Mouse (Mus musculus) embryonic facial prominence, embryonic 15.5 days (tissue): ENCODE results near the gene Dtnbp1. TPM values are rescaled to one million over a fixed set of nuclear protein-coding genes. Genes with fewer than 3 reads are reported as not detected.

Source experiments
- ATAC-seq: fragments of 200-750 bp; cut with Nextera tagmentation; 2 replicates; pipeline ENCODE4 v1.8.0; 2017; ENCODE audit warnings: low read depth, moderate TSS enrichment; ENCODE audit not compliant: insufficient number of reproducible peaks, low FRiP score, low TSS enrichment
- H3K27ac ChIP-seq: fragments of 300-500 bp; sonication (generic); replicated peaks from 2 replicates; pipeline ENCODE4 v1.5.1; 2015; ENCODE audit warnings: mild to moderate bottlenecking, inconsistent platforms
- H3K27me3 ChIP-seq: fragments of 300-500 bp; sonication (generic); 2 replicates; pipeline ENCODE4 v1.6.1; 2015; ENCODE audit warnings: inconsistent platforms
- H3K36me3 ChIP-seq: fragments of 300-500 bp; sonication (generic); 2 replicates; pipeline ENCODE4 v1.6.1; 2015; ENCODE audit warnings: mild to moderate bottlenecking, inconsistent platforms
- H3K4me1 ChIP-seq: fragments of 300-500 bp; sonication (generic); 2 replicates; pipeline ENCODE4 v1.6.1; 2015; ENCODE audit warnings: inconsistent platforms
- H3K4me2 ChIP-seq: fragments of 300-500 bp; sonication (generic); replicated peaks from 2 replicates; pipeline ENCODE4 v1.6.1; 2015; ENCODE audit warnings: mild to moderate bottlenecking, inconsistent platforms
- H3K4me3 ChIP-seq: fragments of 300-500 bp; sonication (generic); replicated peaks from 2 replicates; pipeline ENCODE4 v1.5.1; 2015; ENCODE audit warnings: mild to moderate bottlenecking, inconsistent platforms
- H3K9ac ChIP-seq: fragments of 300-500 bp; sonication (generic); 2 replicates; pipeline ENCODE4 v1.6.1; 2015; ENCODE audit warnings: inconsistent platforms
- H3K9me3 ChIP-seq: fragments of 300-500 bp; sonication (generic); replicated peaks from 2 replicates; pipeline ENCODE4 v1.6.1; 2016; ENCODE audit warnings: inconsistent platforms
- WGBS: fragments of 180-500 bp; shearing (Covaris S2); methylation state at CpG from one replicate; pipeline ENCODE4 v1.1.7; 2015; 5-methylcytosine and 5-hydroxymethylcytosine counted together
- polyA plus RNA-seq: library from polyadenylated mRNA; unstranded; fragments of >200 nt; fragmentation: Nextera tagmentation; extraction: Ambion mirVana; gene quantifications from 2 replicates; pipeline ENCODE4 v1.2.1, GENCODE M21; 2015

Gene Dtnbp1
- polyA plus RNA-seq, 1 experiment from 2014 or later, result 65.7 TPM

DNA sequence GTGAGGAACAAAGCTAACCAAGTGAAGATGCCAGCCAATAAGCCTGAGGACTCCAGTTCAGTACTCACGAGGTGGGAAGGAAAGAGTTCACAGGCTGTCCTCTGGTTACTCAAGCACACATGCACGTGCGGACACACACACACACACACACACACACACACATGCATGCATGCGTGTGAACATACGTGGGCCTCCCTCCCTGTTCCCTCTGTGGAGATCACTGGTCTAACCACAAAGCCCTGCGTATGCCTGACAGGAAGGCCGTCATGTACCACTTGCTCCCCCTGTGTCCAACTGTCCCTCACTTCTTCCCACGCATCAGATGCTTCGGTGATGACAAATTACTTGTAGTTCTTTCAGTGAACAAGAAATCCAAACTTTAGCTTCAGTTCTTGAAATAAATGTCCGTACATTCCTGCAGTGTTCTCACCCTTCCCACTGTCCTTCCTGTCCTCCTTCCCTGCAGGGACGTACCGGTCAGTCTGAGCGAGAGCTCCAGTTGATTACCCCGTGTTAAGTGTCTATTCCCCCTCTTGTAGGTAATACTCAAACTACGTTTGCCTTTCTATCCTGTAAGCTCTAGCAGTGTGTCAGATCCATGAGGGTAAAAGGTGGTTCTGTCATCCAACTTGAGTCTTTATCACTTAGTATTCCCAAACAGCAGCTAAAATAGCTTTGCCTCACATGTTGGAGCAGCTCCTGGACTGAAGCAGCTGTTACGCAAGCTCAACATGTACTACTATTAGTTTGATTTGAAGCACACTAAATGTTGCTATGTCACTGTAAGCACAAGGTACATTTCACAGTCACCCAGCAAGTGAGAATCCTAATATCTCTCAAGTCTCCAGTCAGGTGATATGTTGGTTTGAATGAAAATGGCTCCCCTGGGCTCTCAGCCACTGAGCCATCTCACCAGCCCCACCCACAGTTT lies 53.4 kb downstream of the Dtnbp1 start:
- Histone ChIP-seq H3K9me3 (no peaks in the 10 kb centered on the region), H3K4me2 (no peak overlapping the region), H3K27ac (no peak overlapping the region), H3K27me3 (no peaks in the 10 kb centered on the region), H3K36me3 (0 out of 2 replicates have a peak, but pooled peaks cover 3% of the 10 kb centered on the region), H3K4me3 (no peak overlapping the region), H3K9ac (no peak overlapping the region), H3K4me1 (peaks cover 17% of the 10 kb centered on the region)
- 85% methylated on average over 16 of the region's 16 CpGs for WGBS
- no peak for ATAC-seq

DNA sequence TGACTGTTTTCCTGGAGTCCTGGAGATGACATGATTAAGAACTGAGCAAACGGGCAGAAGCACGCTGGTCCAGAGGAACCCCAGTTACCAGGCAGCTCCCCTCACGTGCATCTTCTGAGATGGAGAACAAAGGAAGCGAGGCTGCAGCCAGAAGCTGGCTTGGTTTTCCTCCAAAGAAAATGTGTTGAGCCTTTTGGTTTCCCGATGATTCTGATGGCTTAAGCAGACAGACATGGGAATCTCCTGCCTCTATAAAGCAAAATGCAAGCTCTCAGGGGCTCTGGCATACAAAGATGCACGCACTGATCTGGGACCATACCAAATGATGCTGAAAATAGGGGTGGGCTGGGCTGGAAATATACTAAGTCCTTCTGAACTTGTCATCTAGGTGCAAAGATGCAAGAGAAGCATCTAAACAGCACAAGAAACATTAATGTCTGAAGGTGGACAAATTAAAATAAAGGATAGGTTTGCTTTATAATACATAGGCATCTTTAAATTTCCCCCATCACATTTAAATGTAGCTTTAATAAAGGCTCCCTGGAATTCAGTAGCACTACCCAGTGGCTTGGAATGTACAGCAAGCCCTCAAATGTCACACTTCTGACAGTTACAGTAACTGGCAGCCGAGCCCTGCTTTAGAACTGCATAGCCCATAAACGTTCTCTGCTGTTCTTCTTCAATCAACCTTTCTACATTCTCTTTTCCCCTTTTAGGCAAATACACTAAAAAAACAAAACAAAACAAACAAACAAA lies 54.9 kb downstream of the Dtnbp1 start:
- no peaks in the 10 kb centered on the region for H3K27me3 ChIP-seq
- H3K36me3 ChIP-seq, result 0 out of 2 replicates have a peak, but pooled peaks cover 3% of the 10 kb centered on the region
- H3K4me2 ChIP-seq, result 0 out of 2 replicates have a peak overlapping the region, but pooled peaks have one; percentile 8
- no peak overlapping the region; the same call in 1 of the 2 replicates for H3K4me3 ChIP-seq
- peaks cover 13% of the 10 kb centered on the region for H3K4me1 ChIP-seq
- WGBS, result 31% methylated on average over 8 of the region's 8 CpGs
- no peak for ATAC-seq
- H3K9ac ChIP-seq, result no peak overlapping the region
- H3K27ac ChIP-seq, result no peak overlapping the region
- H3K9me3 ChIP-seq, result no peaks in the 10 kb centered on the region

- no peak overlapping the region for H3K9ac ChIP-seq
- no peak overlapping the region for H3K27ac ChIP-seq
- 73% methylated on average over 2 of the region's 2 CpGs for WGBS
- H3K9me3 ChIP-seq, result no peaks in the 10 kb centered on the region
- H3K36me3 ChIP-seq, result 0 out of 2 replicates have a peak, but pooled peaks cover 3% of the 10 kb centered on the region
- H3K4me3 ChIP-seq, result no peak overlapping the region
- no peaks in the 10 kb centered on the region for H3K27me3 ChIP-seq
- no peak for ATAC-seq
- no peak overlapping the region for H3K4me2 ChIP-seq
- peaks cover 22% of the 10 kb centered on the region for H3K4me1 ChIP-seq
Observed at GRCm38 (mm10) chr13:44943618-44944017, 58.3 kb downstream of the Dtnbp1 start.

- peak overlapping the region; percentile 55 for H3K27ac ChIP-seq
- WGBS, result 46% methylated on average over 8 of the region's 8 CpGs
- no peak overlapping the region for H3K4me2 ChIP-seq
- ATAC-seq, result peak; percentile 58; the same call in 1 of the 2 replicates
- H3K4me3 ChIP-seq, result no peak overlapping the region
- peaks cover 14% of the 10 kb centered on the region for H3K4me1 ChIP-seq
- no peaks in the 10 kb centered on the region for H3K9me3 ChIP-seq
- H3K9ac ChIP-seq, result no peak overlapping the region
- H3K27me3 ChIP-seq, result no peaks in the 10 kb centered on the region
- 0 out of 2 replicates have a peak, but pooled peaks cover 3% of the 10 kb centered on the region for H3K36me3 ChIP-seq
Observed at GRCm38 (mm10) chr13:44939326-44940035, 62.5 kb downstream of the Dtnbp1 start.

GRCm38 (mm10) chr13:44937681-44938080 lies 64.3 kb downstream of the Dtnbp1 start:
- ATAC-seq, result no peak
- Histone ChIP-seq H3K4me3 (no peak overlapping the region), H3K27me3 (no peaks in the 10 kb centered on the region), H3K27ac (no peak overlapping the region), H3K36me3 (no peaks in the 10 kb centered on the region), H3K4me1 (peaks cover 24% of the 10 kb centered on the region), H3K4me2 (no peak overlapping the region), H3K9ac (no peak overlapping the region), H3K9me3 (no peaks in the 10 kb centered on the region)
- 82% methylated on average over 3 of the region's 3 CpGs for WGBS

DNA sequence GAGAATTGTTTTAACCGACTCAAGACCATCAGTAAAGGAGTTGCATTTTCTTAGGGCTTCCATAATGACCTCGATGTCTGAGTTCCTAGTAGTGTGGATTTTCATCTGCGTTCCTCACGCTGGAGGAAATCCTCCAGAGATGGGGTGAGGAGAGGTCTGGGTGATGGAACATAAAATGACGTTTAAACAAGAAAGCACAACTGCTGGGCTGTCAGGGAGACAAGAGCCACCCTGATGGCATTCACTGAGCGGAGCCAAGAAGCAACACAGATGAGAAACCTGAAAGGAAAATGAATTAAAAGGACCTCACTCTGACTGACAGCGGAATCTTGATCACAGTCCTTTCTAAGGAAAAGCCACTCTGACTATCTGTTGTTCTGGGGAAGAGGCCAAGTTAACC lies 68.4 kb downstream of the Dtnbp1 start:
- H3K27me3 ChIP-seq, result no peaks in the 10 kb centered on the region
- no peak for ATAC-seq
- peaks cover 14% of the 10 kb centered on the region for H3K4me1 ChIP-seq
- H3K4me2 ChIP-seq, result no peak overlapping the region
- no peak overlapping the region for H3K9ac ChIP-seq
- H3K36me3 ChIP-seq, result 0 out of 2 replicates have a peak, but pooled peaks cover 4% of the 10 kb centered on the region
- WGBS, result 61% methylated on average over 7 of the region's 7 CpGs
- no peaks in the 10 kb centered on the region for H3K9me3 ChIP-seq
- no peak overlapping the region for H3K4me3 ChIP-seq
- no peak overlapping the region for H3K27ac ChIP-seq

DNA sequence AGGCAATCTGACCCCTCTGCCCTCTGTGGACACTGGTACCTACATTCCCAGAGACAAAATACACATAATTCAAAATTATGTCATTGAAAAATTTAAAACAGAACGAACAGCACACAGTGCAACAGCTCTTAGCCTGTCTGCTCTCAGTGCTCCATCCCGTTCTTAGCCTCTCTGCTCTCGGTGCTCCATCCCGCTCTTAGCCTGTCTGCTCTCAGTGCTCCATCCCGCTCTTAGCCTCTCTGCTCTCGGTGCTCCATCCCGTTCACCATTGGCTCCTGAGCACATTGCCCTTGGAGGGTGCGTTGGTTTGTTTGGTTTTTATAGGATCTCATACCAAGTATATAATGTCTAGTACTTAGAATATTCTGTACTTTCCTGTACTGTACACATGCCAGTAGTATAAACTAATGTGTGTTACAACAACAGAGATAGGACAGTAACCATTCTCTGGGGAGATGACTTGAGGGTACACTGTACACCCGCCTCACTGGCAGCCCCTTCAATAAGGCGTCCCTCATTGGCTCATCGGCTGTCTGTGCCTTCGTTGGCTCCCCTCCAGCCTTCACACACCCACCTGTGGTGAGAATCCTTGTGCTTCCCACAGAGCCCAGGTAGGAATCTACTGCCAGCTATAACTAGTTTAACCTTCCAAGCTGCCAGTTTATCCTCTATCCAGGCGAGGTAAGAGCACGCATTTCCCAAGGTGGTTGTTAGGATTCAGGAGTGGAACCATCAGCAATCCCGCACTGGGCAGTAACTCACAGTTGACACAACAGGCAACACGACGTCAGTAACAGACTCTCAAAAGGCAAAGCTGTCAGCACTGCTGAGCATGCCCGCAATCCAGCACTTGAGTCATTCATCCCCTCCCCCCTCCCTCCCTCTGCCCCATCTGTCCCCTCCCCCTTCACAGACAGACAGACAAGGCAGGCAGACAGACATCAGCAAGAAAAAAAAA lies 69.4 kb downstream of the Dtnbp1 start:
- 71% methylated on average over 18 of the region's 18 CpGs for WGBS
- no peak overlapping the region for H3K4me2 ChIP-seq

GRCm38 (mm10) chr13:44926311-44926710 lies 75.6 kb downstream of the Dtnbp1 start:
- Histone ChIP-seq H3K27me3 (no peaks in the 10 kb centered on the region), H3K9me3 (no peaks in the 10 kb centered on the region), H3K9ac (no peak overlapping the region), H3K36me3 (peaks cover 45% of the 10 kb centered on the region), H3K27ac (no peak overlapping the region), H3K4me2 (no peak overlapping the region), H3K4me3 (no peak overlapping the region), H3K4me1 (no peaks in the 10 kb centered on the region)
- 77% methylated on average over 2 of the region's 2 CpGs for WGBS
- ATAC-seq, result no peak

More for the DNA sequence above, 69.4 kb downstream of the Dtnbp1 start:
- 0 out of 2 replicates have a peak, but pooled peaks cover 4% of the 10 kb centered on the region for H3K36me3 ChIP-seq
- H3K9me3 ChIP-seq, result no peaks in the 10 kb centered on the region
- no peak overlapping the region for H3K4me3 ChIP-seq
- H3K9ac ChIP-seq, result no peak overlapping the region
- H3K4me1 ChIP-seq, result peaks cover 11% of the 10 kb centered on the region
- no peaks in the 10 kb centered on the region for H3K27me3 ChIP-seq
- ATAC-seq, result no peak
- H3K27ac ChIP-seq, result no peak overlapping the region

GRCm38 (mm10) chr13:44925173-44925572 lies 76.8 kb downstream of the Dtnbp1 start:
- Histone ChIP-seq H3K4me1 (no peaks in the 10 kb centered on the region), H3K4me3 (no peak overlapping the region), H3K9me3 (no peaks in the 10 kb centered on the region), H3K36me3 (peaks cover 48% of the 10 kb centered on the region), H3K9ac (no peak overlapping the region), H3K27ac (no peak overlapping the region), H3K4me2 (no peak overlapping the region), H3K27me3 (no peaks in the 10 kb centered on the region)
- no peak for ATAC-seq
- 92% methylated on average over 2 of the region's 2 CpGs for WGBS

- H3K9me3 ChIP-seq, result no peaks in the 10 kb centered on the region
- 91% methylated on average over 3 of the region's 3 CpGs for WGBS
- H3K27me3 ChIP-seq, result no peaks in the 10 kb centered on the region
- ATAC-seq, result no peak
- H3K27ac ChIP-seq, result no peak overlapping the region
- peaks cover 50% of the 10 kb centered on the region for H3K36me3 ChIP-seq
- no peaks in the 10 kb centered on the region for H3K4me1 ChIP-seq
- no peak overlapping the region for H3K4me2 ChIP-seq
- no peak overlapping the region for H3K4me3 ChIP-seq
- no peak overlapping the region for H3K9ac ChIP-seq
Observed at GRCm38 (mm10) chr13:44924042-44924441, 77.9 kb downstream of the Dtnbp1 start.
